Mouse (Mus musculus): ENCODE measurements around the gene Amn.
A peak's percentile ranks its signal among the peaks of the same experiment; 100 is the strongest.

Gene Amn

GRCm38 (mm10) chr12:111267673-111268325, 3.1 kb upstream of the Amn start:
- DNase-seq (ENCODE audit: low read depth): no peak

- DNase-seq (ENCODE audit: low read depth): no peak
Observed at GRCm38 (mm10) chr12:111271406-111271805, 511 bp downstream of the Amn start.

- DNase-seq (ENCODE audit: low read depth): no peak
Observed at GRCm38 (mm10) chr12:111271966-111272365, 1.1 kb downstream of the Amn start.

GRCm38 (mm10) chr12:111272420-111272819, 1.5 kb downstream of the Amn start:
- peak; percentile 82 for DNase-seq (ENCODE audit: low read depth)

DNA sequence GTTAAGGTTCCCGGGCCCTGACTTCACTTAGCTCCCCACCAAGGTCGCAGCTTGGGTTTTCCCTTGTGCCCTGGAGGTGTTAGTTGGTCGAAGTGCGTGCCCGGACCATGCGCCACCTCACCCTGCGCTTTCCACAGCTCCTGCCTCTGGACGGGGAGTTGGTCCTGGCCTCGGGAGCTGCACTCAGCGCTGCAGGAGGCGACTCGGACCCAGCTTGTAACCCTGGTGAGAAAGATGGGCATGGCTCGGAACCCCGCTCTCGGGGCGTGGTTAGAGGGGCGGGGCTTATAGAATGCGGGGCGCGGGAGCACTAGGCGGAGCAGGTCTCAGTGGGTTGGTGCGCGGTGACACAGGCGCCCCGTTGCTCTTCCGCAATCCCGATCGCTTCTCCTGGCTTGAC, 3.1 kb downstream of the Amn start:
- DNase-seq (ENCODE audit: low read depth): peak; percentile 14

DNA sequence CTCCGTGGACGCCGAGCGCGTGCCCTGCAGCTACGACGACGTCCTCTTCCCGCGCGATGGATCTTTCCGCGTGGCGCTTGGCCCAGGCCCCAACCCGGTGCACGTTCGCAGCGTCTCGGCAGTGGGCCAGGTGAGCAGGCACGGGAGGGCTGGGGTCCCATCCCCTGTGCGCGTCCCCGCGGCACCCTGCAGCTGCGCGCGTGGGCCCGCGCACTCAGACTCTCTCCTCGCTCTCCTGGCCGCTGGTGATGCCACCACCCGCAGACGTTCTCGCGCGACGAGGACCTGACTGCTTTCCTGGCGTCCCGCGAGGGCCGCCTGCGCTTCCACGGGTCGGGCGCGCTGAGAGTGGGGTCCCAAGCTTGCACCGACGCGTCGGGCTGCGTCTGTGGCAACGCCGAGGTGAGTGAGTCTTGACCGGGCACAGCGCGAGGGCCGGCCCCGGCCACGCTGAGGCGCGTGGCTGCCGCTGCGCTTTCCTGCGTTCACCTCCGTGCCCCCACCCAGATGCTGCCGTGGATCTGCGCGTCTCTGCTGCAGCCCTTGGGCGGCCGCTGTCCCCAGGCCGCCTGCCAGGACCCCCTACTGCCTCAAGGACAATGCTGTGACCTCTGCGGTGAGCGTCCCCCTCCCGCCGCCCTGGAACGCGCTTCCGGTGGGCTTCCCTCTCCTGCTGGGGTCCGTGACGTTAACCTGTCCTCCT, 3.7 kb downstream of the Amn start:
- DNase-seq (ENCODE audit: low read depth): no peak

DNA sequence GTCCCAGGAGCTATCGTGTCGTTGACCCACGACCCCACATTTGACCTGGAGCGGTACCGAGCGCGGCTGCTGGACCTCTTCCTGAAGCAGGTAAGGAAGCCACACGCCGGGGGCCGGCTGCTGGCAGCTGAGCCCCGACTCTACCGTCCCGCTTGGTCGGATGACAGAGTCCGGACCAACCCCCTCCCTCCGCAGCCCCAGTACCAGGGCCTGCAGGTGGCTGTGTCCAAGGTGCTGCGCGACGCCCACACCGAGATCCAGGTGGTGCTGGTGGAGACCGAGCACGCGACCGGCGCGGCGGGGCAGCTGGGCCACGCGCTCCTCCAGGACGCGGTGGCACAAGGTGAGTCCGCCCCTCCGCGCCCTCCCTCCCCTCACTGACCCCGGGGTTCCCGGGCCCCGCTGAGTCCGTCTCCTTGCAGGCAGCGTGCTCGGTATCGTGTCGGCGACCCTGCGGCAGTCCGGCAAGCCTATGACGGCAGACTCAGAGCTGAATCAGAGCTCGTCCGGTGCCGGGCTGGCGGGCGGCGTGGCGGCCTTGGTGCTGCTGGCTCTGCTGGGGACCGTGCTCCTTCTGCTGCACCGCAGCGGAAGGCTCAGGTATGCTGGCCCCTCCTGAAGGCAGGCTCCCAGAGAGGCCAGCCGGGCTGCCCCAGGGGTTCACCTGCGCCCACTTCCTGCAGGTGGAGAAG, 4.4 kb downstream of the Amn start:
- DNase-seq (ENCODE audit: low read depth): no peak

GRCm38 (mm10) chr12:111276371-111276770, 5.5 kb downstream of the Amn start:
- DNase-seq (ENCODE audit: low read depth): no peak

DNA sequence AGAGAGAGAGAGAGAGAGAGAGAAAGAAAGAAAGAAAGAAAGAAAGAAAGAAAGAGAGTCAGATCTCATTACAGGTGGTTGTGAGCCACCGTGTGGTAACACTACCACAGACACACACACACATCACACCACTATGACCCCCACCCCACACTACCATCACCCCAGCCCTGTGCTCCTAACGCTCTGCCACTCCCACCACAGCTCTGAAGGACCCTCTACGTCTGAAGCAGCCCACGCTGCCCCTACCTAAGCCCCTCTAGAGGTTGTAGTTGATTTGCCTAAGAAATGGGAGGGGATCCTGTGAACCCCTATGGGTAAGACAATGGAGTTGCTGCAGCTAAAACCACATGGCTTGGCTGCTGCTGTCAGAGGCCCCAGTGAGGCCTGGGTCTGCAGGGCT, 12.7 kb downstream of the Amn start:
- no peak for DNase-seq (ENCODE audit: low read depth)

DNA sequence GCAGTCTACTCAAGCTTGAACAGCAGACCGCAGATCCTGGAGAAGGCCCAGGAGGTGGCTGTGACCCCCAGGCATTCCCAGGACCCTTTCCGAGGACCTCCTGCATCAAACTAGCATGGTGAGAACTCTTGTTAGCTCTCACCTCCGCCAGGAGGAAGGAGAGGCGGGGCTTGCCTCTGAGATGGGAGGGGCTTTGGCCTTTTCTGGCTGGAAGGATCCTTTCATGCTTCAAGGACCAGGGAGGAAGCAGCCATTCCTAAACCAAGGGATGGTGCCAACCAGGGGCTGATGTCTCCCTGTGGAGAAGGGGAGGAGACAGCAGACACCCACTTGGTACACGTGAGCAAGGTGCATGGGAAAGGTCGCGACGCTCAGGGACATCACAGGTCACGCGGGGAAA, 13.6 kb downstream of the Amn start:
- no peak for DNase-seq (ENCODE audit: low read depth)

GRCm38 (mm10) chr12:111293025-111293424, 22.1 kb downstream of the Amn start:
- DNase-seq (ENCODE audit: low read depth): no peak

- no peak for DNase-seq (ENCODE audit: low read depth)
Observed at GRCm38 (mm10) chr12:111301322-111302017, 30.6 kb downstream of the Amn start.

DNA sequence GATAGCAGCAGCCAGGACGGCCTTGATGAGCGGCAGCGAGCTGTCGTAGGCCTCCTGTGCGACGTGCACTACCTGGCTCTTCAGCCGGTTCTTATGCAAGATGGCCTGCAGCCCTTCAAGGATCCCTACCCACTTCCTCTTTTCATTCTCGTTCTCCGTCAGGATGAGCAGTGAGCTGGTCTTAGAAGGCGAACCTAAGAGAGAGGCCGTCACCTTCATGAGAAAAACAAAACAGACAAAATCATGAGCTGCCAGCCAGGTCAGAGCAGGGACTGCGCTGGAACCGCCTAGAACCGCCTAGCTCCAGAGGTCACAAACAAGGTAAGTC, 31.1 kb downstream of the Amn start:
- no peak for DNase-seq (ENCODE audit: low read depth)

GRCm38 (mm10) chr12:111303702-111304337, 32.9 kb downstream of the Amn start:
- no peak for DNase-seq (ENCODE audit: low read depth)

GRCm38 (mm10) chr12:111306821-111307220, 35.9 kb downstream of the Amn start:
- no peak for DNase-seq (ENCODE audit: low read depth)

- DNase-seq (ENCODE audit: low read depth): no peak
Observed at GRCm38 (mm10) chr12:111309256-111309655, 38.4 kb downstream of the Amn start.

DNA sequence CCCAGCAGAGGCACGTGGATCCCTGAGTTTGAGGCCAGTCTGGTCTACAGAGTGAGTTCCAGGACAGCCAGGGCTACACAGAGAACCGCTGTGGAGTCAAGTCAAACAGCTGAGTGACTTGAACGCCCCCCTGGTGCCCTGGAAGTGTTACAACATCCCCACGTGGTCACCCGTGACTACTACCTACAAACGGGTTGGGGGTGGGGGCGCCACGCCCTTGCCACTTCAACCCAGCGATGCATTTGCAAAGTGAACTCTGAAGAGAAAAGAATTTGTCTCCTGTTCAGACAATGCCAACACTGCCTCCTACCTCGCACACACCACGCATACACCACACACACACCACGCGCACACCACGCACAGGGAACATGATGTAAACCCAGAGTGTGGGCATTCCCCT, 39.0 kb downstream of the Amn start:
- DNase-seq (ENCODE audit: low read depth): no peak

DNA sequence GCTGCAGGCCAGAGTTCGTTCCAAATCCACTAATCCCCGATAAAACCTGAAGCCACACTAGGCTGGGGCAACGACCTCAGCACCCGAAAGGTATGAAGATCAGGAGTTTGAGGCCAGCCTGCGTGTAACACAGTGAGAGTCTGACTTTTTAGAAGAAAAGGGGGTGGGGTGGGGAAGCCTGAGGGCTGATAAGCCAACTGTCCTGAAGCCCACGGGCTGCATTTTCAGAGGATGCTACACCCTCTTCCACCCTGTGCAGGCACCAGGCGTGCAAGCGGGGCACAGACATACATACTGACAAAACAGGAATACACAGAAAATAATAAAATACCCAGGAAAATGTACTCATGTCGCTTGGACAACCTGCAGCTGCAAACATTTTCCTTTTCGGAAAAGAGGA, 40.9 kb downstream of the Amn start:
- DNase-seq (ENCODE audit: low read depth): no peak

GRCm38 (mm10) chr12:111314273-111314672, 43.4 kb downstream of the Amn start:
- DNase-seq (ENCODE audit: low read depth): no peak

GRCm38 (mm10) chr12:111317694-111318093, 46.8 kb downstream of the Amn start:
- DNase-seq (ENCODE audit: low read depth): no peak

GRCm38 (mm10) chr12:111320549-111320948, 49.7 kb downstream of the Amn start:
- no peak for DNase-seq (ENCODE audit: low read depth)

DNA sequence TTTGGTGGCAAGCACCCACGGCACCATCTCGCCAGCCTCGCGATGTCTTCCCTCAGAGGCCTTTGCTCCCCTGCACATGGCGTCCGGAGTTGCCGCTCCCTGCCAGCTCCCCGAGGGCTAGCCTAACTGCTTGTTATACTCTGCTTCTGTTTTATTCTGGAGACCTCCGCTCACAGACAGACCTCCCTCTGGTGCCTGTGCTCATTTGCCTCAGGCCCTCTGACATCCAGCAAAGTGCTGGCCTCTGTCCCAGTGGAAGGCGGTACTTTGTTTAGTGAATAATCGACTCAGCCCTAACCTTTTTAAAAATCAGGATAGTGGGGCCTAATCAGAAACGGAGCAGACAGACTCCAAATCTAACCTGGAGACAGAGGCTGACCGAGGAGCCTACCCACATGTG, 50.9 kb downstream of the Amn start:
- DNase-seq (ENCODE audit: low read depth): no peak
